Mouse (Mus musculus) cerebellum, postnatal 25 days (tissue): ENCODE data around the gene Shc2.

ENCODE experiments used
- DNase-seq, 2 experiments: peaks; one replicate each; pipeline ENCODE4 v3.0.0; 2021; ENCODE audit warnings: mixed read lengths in 2 of 2

Gene Shc2

DNA sequence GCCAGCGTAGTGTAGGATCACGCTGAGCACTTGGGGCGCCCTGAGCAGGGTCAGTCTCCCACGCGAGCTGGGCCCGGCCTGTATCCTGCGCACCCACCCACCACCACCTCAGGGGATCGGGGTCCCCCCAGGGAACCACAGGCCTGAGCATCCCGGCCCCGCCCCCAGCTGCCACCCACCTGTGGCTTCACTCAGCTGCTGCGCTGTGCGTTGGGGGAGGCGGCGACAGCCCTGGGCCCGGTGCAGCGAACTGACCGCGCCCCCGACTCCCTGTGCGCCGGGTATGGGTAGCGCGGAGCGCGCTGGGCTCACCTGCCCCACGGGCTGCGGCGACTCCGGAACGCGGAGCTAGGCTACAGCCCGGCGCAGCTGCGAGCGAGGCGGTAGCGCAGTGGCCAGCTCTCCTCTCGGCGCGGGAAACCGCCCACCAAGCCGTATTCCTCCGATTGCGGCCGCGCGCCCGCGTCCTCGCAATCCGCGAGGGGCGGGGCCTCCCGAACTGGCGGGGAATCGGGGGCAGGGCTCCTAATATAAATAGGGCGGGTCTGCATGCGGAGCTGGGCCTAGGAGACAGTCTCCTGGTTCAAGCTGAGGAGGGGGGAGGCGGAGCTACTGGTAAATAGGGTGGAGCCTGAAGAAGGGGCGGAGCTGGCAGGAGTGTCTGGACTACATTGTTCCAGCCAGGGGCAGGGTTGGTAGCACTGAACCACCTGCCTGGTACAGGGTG, 24.0 kb downstream of the Shc2 start, which contains the start of gene C2cd4c:
Gene C2cd4c (minus strand): TSS at position 448 of the 727 bp plus-strand sequence.
- peak; percentile 73 to 80 for DNase-seq

DNA sequence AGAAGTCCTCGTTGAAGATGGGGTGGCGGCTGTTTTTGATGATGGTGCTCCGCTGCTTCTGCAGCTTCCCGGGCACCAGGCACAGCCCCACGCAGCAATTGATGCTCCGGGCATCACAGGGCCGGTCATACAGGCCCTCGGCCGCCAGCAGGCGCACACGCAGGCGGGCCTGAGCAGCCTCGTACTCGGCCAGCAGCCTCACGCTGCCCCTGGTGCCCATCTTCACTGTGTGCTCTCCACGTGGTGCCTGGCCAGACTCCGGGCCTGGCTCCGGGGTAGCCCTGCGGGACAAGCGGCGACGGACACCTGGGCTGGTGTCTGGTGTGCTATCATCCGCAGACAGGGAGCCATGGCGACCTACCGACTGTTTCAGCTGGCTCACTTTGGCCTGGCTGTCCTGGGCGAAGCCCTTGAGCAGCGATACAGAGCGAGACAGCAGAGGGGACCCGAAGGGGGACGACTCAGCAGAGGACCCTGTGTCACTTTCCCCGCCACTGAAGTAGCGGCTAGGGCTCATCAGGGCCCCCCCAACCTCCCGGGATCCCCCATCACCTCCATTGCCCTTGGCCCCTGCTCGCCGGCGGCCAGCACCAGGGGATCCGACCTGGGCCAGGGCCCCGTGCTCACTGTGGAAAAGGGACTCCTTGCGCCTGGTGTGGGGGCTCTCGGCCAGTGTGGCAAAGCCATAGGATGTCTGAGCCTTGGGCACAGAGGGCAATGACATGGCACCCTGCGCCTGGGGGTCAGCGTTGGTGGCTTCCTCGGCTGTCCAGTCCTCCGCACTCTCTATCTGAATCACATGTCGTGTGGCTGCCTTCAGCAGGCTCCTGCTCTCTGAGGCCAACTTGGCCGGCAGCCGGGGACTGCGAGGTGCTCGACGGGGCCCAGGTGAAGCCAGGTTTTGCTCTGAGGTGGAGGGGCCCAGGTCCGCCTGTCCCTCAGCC, 25.3 kb downstream of the Shc2 start:
- peak; percentile 54 to 70 for DNase-seq

DNA sequence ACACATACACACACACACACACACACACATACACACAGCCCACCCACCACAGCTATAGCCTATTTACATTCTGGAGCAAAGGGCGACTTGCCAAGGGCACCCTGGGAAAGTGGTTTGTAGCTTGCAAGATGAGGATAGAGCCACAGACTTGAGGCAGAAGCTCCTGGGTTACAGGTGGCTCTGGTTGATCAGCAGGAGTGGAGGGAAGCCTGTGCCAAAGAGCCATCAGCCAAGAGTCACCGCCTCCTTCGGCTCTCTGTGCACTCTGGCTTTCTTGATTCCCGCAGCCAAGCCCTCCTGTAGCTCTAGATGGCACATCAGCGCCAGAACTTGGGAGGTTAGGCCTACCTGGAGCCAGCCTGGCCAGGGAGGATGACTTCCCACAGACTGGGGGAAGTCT, 26.4 kb downstream of the Shc2 start:
- DNase-seq, result peak; percentile 34 to 54

DNA sequence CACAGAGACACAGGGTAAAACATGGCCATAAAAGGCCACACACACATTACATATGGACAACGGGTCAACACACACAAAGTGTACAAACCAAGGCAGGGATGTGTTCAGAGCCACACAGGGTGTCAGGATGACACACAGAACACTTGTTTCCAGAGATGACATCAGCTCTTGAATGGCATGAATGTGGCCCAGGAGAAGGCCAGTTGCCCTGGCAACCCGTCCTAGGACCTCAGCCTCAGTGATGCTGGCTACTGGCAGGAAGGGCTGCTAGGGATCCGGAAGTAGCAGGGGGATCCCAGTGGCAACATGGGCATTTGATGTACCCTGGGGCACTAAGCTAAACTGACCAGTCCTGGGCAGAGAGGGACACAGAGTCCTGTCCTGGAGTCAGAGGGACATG, 28.4 kb downstream of the Shc2 start:
- no peak for DNase-seq

DNA sequence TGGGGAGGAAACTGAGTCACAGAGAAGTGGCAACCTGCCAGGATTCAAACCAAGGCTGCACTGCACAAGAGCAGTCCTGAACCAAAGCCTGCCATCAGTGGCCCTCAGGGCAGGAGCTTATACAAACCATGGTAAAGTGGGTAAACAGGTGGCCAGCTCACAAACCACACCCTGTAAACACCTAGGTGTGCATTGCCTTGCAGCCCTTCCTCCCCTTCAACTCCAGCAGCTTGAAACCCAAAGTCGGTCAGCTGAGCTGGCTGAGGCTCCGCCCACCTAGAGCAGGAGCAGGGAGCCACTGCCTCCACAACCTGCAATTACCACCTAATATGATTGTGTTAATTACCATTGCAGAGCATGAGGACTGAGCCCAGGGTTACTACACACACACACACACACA, 29.8 kb downstream of the Shc2 start:
- no peak for DNase-seq

DNA sequence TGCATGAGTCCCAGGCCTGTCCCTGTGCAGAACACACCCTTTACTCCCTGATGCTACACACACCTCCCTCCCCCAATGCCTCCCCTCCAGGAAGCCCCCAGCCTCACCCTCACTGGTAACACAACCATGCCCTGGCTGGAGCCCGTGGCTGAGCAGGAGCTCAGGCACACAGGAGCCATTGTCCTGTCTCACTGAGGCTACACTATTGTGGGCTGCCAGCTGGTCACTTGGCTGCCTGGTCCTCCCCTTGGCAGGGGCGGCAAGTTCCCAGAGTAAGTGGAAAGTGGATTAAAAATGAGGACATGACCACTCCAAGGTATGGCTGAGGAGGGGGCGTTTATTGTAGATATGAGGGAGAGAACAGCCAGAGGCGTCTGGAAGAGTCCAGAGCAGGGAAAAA, 31.2 kb downstream of the Shc2 start:
- peak; percentile 44 to 63 for DNase-seq

DNA sequence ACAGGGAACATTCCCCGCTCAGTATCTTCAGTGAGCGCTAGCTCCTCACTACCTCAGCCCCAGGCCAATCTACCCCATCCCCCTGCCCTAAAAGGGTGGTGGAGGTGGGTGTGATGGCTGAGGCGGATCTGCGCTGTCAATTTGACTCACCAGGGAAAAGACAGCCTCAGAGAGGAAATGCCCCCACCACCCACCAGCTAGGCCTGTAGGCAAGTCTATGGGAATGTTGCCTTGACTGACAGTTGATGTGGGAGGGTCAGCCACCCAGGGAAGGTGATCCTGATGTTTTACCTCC, 39.8 kb downstream of the Shc2 start:
- no peak for DNase-seq

DNA sequence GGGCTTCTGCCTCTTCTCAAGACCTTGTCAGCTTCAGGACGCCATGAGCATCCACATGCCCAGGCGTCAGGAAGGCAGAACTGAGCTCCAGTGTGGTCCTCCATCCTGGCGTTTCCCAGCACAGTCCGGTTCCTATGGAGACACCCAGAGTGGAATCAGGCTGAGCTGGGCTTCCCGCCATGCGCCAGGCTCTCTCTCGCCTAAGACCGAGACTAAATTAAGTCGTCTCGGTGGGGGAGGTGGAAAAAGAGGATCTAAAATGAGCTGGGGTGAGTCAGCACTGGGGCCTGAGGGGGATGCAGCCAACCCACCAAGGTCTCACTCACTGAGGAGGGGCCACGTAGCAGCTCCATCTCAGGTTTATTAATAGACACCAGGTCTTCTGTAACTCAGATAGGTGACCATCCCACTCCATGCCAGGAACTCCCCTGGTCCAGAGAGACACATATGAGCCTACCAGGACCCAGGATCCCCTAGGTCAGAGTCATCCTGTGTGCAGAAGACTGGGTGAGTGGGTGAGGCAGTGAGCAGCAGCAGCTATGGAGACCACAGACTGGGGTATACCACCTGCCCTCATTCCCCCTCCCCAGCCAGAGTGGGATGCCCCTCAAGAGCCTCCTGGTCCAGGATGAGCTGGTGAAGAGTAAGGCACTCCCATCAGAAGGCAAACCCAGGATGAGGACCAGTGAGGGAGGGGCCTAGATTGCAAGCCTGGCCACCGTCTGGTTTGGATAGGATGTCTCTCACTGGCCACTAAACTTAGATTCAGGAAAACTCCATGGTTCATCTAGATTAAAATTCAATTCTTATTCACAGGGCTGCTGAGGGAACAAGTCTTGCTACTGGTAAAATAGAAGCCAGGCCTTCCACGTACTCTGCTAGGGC, 40.4 kb downstream of the Shc2 start:
- peak in 1 of 2 experiments; percentile 17 for DNase-seq

DNA sequence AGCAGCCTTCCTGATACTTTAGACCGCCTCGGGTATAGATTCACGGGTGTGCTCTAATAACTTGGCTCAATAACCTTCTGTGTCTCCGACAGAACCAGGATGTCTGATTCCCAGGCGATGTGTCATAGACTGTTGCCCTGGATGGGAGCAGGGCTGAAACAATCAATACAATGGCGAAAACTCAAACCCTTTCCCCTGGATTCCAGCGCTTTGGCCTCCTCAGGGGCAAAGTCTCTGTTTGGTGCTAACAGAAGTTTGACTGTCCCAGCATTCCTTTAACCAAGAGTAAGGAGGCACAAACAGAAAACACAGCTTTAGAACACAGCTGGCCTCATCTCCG, 42.2 kb downstream of the Shc2 start:
- no peak for DNase-seq

DNA sequence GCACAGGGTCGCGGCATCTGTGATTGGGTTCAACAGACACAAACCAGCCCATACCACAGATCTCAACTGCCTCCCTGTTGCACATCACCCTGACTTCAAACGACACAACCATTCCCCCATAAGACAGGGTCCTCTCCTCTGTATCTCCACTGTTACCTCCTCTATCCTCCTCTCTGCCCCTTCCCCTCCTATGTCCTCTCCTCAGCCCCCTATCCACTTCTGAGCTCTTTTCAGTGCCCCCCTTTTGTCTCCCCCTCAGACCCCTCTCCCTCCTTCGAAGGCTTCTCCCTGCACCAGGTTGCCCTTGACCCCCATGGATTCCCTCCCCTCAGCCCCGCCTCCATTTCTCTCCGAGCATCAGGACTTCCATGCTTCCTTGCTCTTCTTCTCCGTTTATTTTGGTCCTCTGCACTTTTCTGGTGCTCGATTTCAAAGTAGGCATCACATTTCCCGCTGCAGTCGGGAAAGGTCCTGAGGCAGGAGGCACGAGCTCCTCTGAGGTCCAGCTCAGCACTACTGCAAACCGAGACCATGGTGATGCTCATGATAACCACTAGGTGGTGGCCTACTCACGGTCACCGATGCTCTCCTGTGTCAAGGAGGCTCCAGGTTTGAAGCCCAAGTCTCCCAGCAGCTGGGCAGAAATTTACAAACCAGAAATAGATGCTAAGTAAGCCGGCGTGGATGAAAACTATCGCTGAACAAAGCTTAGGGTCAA, 42.7 kb downstream of the Shc2 start:
- DNase-seq, result peak; percentile 70 to 81

DNA sequence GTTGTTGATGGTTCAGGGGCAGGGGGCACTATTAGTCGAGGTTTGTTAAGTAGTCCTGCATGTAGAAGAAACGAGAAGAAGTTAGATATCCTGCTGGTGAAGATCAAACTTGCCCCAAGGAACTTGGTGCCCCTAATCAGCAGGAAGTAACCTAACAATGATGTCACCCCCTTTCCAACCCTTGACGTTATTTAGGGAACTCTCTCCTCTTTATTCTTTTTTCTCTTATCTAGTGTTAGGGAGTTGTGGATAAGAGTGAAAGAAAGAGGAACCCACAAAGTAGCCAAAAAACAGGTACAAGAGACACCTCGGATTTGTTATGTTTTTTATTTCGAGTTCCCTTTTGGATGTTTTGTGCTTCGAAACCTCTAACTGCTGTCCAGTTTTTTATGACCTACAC, 43.6 kb downstream of the Shc2 start:
- no peak for DNase-seq

DNA sequence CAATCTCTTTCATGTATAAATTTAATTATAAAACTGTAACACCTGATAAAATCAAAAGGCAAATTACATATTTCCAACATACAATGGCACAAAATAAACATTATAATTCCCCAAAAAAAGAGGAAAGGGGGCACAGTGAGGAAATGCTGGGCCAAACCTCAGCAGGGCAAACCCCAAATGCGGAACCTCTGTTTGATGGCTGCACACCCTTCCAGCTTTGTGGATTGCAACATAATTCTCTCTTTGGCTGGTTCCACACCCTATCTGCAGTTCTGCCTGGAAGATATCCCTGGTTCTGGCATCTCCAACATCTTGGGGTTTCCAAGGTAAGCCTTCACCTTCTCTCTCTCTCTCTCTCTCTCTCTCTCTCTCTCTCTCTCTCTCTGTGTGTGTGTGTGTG, 47.0 kb downstream of the Shc2 start:
- DNase-seq, result no peak

DNA sequence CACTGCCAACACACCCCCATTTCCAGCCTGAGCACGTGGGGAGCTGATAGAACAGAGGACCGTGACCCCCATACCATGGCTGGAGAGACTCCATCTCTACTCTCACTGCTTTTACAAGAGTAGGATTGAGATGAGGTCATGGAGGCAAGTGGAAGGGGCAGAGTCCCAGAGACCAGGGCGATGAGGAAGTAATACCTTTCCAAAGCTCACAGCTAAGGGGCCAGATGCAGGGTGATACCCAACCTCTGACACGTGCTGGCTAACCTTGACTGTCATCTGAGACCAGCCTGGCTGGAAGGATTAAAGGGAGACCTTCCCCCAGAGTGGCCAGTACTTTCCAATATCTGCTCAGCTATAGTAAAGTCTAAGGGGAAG, 50.0 kb downstream of the Shc2 start:
- no peak for DNase-seq

DNA sequence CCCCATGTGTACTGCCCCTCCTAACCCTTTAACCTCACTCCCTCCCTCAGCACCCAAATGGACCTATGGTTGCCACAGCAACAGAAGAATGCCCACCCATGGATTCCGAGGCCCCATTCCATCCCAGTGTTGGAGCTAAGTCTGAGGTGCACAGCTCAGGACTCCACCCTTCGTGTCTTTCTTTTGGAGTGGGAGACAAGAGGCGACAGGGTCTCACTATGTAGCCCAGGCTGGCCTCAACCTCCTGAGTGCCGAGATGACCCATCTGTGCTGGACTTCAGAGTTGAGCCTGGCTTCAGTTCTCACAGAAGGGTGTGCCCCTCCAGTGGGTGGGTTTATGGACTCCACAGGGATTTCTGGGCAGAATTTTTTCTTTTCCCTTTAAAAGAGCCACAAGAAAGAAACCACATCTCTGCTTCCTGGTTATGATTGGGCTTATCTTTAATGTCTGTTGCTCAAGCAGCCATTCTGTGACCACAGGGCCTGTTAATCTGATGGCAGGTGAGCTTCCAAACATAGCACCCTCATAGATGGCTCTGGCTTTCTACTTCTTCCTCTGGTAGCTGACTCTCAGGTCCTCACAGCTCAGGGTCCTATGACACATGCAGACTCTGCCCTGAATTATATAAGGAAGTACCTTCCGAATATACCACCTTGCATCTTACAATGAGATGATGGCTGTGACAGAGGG, 50.5 kb downstream of the Shc2 start, which contains the start of gene Theg:
Gene Theg (minus strand): TSS at position 271 of the 691 bp plus-strand sequence.
- DNase-seq, result no peak

DNA sequence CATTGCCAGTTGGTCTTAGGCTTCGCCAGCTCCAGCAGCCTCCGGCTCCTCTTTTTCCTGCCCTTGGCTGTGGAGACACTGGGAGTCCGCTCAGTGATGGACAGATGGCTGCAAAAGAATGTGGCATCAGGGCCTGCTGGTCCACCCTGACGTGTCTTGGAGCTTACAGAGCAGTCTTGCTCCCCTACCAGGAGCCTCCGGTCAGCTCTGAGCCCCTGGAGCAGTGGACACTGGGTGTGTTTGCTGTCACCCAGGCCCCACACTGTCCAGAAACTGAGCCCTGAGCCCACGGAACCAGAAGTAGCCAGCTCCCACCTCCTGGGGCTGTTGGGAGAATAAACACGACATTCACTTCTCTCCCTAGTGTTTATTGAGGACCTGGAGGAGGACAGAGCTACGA, 51.5 kb downstream of the Shc2 start:
- peak; percentile 33 to 37 for DNase-seq

DNA sequence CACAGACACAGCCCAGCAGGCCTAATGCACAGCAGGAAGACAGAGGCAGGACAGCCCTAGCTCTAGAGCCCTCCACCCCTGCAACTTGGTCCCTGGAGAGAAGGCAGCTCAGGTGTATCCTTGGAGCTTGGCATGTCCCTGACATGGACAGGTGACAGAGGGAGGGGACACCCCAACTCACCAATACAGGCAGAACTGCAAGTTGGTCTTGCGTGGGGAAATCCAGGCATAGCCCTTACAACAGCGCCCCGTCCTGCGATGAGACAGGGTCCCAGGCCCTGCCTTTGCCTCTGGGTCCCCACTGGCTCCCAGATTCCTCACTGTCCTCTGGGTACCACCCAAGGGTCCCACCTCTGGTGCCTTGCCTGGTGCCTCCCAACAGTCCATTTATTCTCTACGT, 52.0 kb downstream of the Shc2 start:
- no peak for DNase-seq

DNA sequence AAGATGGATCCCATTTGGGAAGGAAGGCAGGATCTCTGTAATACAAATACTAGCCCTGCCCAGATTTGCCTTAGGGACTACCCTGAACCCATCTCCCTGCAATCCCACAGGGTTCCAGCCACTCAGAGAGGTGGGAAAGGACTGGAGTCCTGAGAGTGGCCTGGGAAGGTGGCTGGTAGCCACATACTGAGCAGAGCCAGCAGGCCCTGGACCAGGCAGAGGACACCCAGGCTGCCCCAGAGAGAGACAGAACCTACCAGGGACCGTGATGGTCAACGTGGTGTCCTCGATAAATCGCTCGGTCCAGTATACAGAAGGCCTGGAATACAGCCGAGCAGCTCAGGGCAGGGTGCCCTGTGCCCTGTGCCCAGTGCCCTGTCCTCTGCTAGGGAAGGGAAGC, 52.6 kb downstream of the Shc2 start:
- DNase-seq, result no peak

DNA sequence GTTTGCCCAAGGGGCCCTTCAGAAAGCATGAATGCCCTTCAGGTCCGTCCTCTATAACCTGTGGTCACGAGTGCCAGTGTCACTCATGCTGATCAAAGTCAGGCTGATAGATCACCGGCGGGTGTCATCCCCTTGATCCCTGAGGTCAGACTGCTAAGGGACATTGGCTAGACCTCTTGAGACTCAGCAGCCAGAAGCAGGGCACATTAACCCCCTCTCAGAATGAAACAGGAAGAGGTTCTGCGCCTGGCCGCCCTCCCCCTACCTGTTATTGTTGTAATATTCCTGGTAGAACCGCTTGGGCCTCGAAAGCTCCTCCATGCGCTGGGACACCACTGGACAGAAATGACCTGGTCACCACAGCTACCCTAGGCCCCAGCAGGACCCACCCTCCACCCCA, 53.3 kb downstream of the Shc2 start:
- DNase-seq, result no peak

DNA sequence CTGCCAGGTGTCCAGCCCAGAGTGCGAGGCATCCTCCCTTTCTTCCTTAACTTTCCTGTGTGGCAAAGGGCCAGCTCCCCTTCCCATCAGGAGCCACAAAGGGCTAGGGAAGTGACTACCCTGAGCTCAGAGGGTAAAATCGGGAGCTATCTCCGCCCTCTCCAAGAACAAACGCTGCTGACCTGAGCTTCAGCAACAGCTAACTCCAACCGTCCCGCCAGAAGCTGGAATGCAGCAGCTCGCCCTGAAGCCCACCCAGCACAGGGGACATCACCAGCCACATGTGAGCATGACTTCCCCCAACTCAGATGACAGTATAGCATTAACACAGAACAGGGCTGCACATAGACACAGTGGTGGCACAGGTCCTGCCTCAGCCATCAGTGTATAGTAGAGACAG, 53.7 kb downstream of the Shc2 start:
- no peak for DNase-seq

DNA sequence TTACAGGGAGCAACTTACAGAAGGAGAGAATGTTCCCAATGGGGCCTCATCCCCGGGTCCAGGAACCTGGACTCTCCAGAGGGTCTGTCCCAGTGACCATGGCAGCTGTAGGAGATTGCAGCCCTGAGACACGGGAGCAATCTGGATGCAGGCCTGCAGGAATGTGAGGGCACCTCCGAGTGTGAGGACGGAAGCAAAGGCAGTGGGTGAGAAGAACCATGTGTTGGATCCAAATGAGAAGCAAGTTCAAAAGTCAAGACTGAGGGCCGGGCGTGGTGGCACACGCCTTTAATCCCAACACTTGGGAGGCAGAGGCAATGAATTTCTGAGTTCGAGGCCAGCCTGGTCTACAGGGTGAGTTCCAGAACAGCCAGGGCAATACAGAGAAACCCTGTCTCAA, 56.2 kb downstream of the Shc2 start:
- no peak for DNase-seq

DNA sequence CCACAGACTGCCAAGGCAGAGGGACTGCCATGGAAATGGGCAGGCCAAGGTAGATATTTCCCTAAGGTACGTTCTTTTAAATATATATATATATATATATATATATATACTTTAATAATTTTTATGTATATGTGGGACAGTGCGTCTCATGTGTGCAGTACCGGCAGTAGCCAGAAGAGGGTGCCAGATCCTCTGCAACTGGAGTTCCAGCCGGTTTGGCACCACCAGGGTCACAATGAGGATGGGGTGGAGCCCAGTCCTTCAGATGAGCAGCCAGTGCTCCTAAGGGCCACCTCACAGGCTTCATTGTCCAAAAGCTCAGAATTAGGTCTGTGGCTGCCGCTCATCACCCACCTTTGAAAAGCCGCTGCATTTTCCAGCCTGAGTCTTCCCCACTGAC, 56.9 kb downstream of the Shc2 start:
- peak; percentile 42 to 65 for DNase-seq

DNA sequence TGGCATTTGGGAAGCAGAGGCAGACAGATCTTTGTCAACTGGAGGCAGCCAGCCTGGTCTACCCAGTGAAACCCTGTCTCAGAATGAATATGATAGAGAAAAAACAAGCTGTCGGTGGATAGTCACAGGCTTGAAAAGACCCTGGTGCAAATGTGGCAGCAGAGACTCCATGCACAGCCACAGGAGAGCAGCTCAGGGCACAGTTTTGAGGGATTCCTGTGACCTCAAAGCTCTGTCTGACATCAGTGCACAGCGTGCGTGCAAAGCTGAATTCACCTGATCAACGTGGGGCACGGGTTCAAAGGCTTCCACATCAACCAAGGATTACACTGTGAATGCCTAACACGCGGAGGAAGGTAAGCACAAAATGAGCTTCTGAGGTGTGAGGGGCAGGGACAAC, 57.4 kb downstream of the Shc2 start:
- DNase-seq, result no peak
